Mouse (Mus musculus): Measurements from ENCODE around the gene Nucb2.

DNA sequence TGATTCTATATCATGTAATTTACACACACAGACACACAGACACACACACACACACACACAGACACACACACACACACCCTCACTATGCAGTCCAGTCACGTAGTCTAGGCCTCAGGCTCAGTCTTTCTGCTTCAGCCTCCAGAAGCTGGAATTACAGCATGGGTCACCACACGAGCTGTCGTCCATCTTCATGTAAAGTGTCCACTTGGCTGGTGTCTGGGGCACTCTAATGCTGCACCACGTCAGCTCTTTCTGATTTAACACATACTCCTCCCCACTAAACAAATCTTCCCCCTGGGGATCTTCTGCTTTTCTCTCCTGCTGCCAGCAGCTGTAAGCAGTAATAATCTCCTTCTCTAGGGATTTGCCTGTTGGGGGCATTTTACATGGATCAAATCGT, 13.1 kb downstream of the Nucb2 start:
- TF ChIP-seq GATA1 (IDR thresholded peaks at IDR 0.05; ENCODE audit: borderline replicate concordance, low read length) (no peak), FLI1 (IDR thresholded peaks at IDR 0.05; ENCODE audit: low read length) (no peak)

All from megakaryocyte, embryonic 14.5 days (primary cell).